Mouse (Mus musculus) cortical plate, adult 2 months (tissue): Measurements from ENCODE around the gene Lrrn2.

ENCODE experiments used
- CTCF ChIP-seq: fragments of 200-500 bp; IDR thresholded peaks from 2 replicates; pipeline ENCODE4 v1.5.1; 2011; ENCODE audit warnings: mild to moderate bottlenecking, control low read depth, low read length; ENCODE audit not compliant: insufficient read depth; ENCODE audit errors: extremely low read depth
- POLR2A ChIP-seq: fragments of 200-500 bp; IDR thresholded peaks from 2 replicates; pipeline ENCODE4 v1.6.1; 2011; ENCODE audit warnings: mild to moderate bottlenecking, low read length, control low read depth; ENCODE audit not compliant: insufficient read depth; ENCODE audit errors: extremely low read depth

DNA sequence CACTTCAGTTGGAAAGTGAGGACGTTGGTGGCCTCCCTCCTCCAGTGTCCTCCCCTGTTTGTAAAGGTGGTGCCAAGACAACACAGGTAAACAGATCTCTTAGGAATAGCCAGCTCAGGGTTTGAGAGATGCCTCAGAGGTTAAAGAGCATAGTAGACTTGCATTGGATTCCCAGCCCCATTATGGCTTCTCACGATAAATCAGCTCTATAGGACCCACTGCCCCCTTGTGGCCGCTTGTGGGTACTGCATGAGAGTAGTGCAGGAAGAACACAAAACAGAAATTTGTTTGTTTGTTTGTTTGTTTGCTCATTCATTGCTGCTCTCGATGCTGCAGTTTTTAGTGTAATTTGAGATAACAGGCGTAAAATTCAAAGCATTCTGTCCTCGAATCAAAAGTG, 88.6 kb downstream of the Lrrn2 start:
- TF ChIP-seq CTCF (peak; percentile 60), POLR2A (no peak)
